Mouse (Mus musculus) CH12.LX (cell line): ENCODE data around the gene Brd1.

Experiments used
- CTCF ChIP-seq, 2 experiments: IDR thresholded peaks in 1 of 2; conservative IDR thresholded peaks in 1 of 2; 2 replicates each; pipeline ENCODE4 v1.5.1; 2011 to 2012; ENCODE audit warnings: low read depth in 2 of 2, low read length in 2 of 2, improper control_type of control experiment in 1 of 2, inconsistent platforms in 1 of 2, mild to moderate bottlenecking in 1 of 2, moderate library complexity in 1 of 2
- EP300 ChIP-seq: IDR thresholded peaks from 2 replicates; pipeline ENCODE4 v1.6.1; 2011; ENCODE audit warnings: low read length, improper control_type of control experiment
- JUN ChIP-seq: IDR thresholded peaks from 2 replicates; pipeline ENCODE4 v1.6.1; 2011; ENCODE audit warnings: low read depth, mild to moderate bottlenecking, low read length, improper control_type of control experiment, moderate library complexity; ENCODE audit not compliant: insufficient read depth
- JUND ChIP-seq: conservative IDR thresholded peaks from 2 replicates; pipeline ENCODE4 v1.6.1; 2011; ENCODE audit warnings: low read depth, low read length, improper control_type of control experiment
- NRF1 ChIP-seq: IDR thresholded peaks from 2 replicates; pipeline ENCODE4 v1.6.1; 2014; ENCODE audit warnings: low read depth, mild to moderate bottlenecking, inconsistent platforms, low read length, improper control_type of control experiment, moderate library complexity
- POLR2A ChIP-seq: IDR thresholded peaks from 2 replicates; pipeline ENCODE4 v1.6.1; 2011; ENCODE audit warnings: low read depth, mild to moderate bottlenecking, improper control_type of control experiment, low read length
- TCF12 ChIP-seq: IDR thresholded peaks from 2 replicates; pipeline ENCODE4 v1.6.1; 2014; ENCODE audit warnings: low read depth, mild to moderate bottlenecking, inconsistent platforms, low read length, improper control_type of control experiment

DNA sequence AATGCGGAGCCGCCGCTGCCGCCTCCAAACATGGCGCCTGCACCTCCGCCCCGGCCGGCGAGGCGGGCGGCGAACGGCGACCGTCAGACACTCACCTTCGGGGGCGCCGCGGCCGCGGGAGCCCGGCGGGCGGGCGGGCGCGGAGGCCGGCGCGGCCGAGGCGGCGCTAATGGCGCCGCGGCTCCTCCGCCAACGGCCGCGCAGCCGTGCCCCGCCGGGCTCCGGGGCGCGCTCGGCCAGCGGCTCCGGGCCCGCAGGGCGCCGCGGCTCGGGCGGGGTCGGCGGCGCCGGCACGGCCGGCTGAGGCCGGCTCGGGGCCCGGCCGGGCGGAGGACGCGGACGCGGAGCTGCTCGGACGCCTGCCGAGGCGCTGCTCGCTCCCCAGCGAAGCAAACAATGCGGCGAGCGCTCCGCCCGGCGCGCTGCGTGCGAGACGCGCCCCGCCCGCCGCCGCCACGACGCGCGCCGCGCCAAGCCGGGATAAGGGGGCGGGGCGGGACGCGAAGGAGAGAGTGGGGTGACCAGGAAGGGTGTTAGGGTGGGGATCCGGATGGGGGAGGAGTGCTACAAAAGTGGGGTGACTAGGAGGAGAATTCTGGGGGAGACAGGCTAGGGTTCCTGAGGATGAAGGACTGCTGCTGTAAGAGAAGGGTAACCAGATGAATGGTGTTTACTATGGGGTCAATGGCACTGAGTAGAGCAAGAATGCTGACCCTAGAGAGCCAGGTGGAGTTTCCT is at the start of gene Brd1:
- TF ChIP-seq JUND = no peak
- 0 out of 2 replicates have a peak, but pooled peaks have one; percentile 14 for TF ChIP-seq NRF1
- TF ChIP-seq POLR2A = peak; percentile 72
- no peak for TF ChIP-seq JUN
- no peak for TF ChIP-seq EP300
- no peak for TF ChIP-seq CTCF (conservative IDR thresholded peaks at IDR 0.05 in 1 of 2, IDR thresholded peaks at IDR 0.05 in 1 of 2; ENCODE audit: low read depth in 2 of 2, low read length in 2 of 2)
- TF ChIP-seq TCF12 = peak; percentile 89
